Mouse (Mus musculus) CD4-positive naive resting alpha-beta T cell, adult 76 days (primary cell): Measurements from ENCODE around the gene Cyp2c39. TPM values are rescaled to one million over a fixed set of nuclear protein-coding genes. Genes with fewer than 3 reads are reported as not detected.

Source experiments
- total RNA-seq: library from RNA; stranded (reverse); gene quantifications from one replicate; pipeline ENCODE4 v1.2.4, GENCODE M21; 2023

Cyp2c39 gene
- total RNA-seq, result not detected

GRCm38 (mm10) chr19:39510534-39510933, at the start of gene Cyp2c39:
Cyp2c39 (plus strand) TSS chr19:39510862.

GRCm38 (mm10) chr19:39462941-39463340, 47.7 kb upstream of the Cyp2c39 start, which contains the start of gene Cyp2c38:
Cyp2c38 (minus strand) TSS chr19:39463075.

Other genes starting within 250 kb of the Cyp2c39 start
- gene Cyp2c29, start 241.5 kb upstream of the Cyp2c39 start, total RNA-seq, result not detected
- gene Cyp2c38, start 47.8 kb upstream of the Cyp2c39 start, total RNA-seq, result not detected
- gene Cyp2c67, start 138.2 kb downstream of the Cyp2c39 start, total RNA-seq, result not detected
- gene Cyp2c68, start 230.2 kb downstream of the Cyp2c39 start, total RNA-seq, result not detected